Mouse (Mus musculus) spleen, postnatal 36 days (tissue): ENCODE results near the gene U2af1l4.
A peak's percentile ranks its signal among the peaks of the same experiment; 100 is the strongest.

Experiments used
- DNase-seq, 2 experiments: peaks; one replicate each; pipeline ENCODE4 v3.0.0; 2022; ENCODE audit warnings: low spot score in 2 of 2, mixed read lengths in 1 of 2

The U2af1l4 gene

GRCm38 (mm10) chr7:30610043-30610442, 46.9 kb downstream of the U2af1l4 start:
- no peak for DNase-seq

- DNase-seq = no peak
These were observed 49.7 kb downstream of the U2af1l4 start, which contains the start of gene Upk1a for GRCm38 (mm10) chr7:30612654-30613402. TSS of gene Upk1a (minus strand) at chr7:30612847.

- peak; percentile 21 to 43 for DNase-seq
These were observed 50.5 kb downstream of the U2af1l4 start for GRCm38 (mm10) chr7:30613529-30614112.

GRCm38 (mm10) chr7:30614454-30614853, 51.4 kb downstream of the U2af1l4 start:
- DNase-seq = no peak
